ENCODE assay signal across 8 mouse cellular contexts in genomic region chr5:108268127-108269062, GRCm38 (mm10). TPM values are rescaled to one million over a fixed set of nuclear protein-coding genes. Genes with fewer than 3 reads are reported as not detected.
DNase-seq lines count a peak whose midpoint lies in the region; ATAC-seq and TF ChIP-seq lines count a peak whose summit lies in the region.

Gene Dr1, plus strand, starts transcription at chr5:108268897.

- no peaks in the 10 kb centered on the region for H3K36me3 ChIP-seq in forebrain, postnatal 0 days (ENCODE audit: insufficient read depth)
- no peaks in the 10 kb centered on the region for H3K36me3 ChIP-seq in lung, postnatal 0 days (ENCODE audit: insufficient read depth, low read length)

- peak within 1 kb of the TSS; percentile 91 for H3K4me3 ChIP-seq in cerebellum, adult 2 months (replicated peaks; ENCODE audit: insufficient read depth, low read depth, low read length)
- H3K4me3 ChIP-seq in forebrain, postnatal 0 days (ENCODE audit: low read depth, low read length): peak within 1 kb of the TSS; percentile 92
- peak within 1 kb of the TSS; percentile 90 for H3K4me3 ChIP-seq in lung, postnatal 0 days (ENCODE audit: low read depth, low read length)

- H3K9me3 ChIP-seq in forebrain, postnatal 0 days (ENCODE audit: low read length): no peaks in the 10 kb centered on the region
- no peaks in the 10 kb centered on the region for H3K9me3 ChIP-seq in lung, postnatal 0 days (ENCODE audit: low read length)

- peak within 1 kb of the TSS; percentile 93 for H3K27ac ChIP-seq in cerebellum, adult 2 months (ENCODE audit: insufficient read depth, low read length)
- peak within 1 kb of the TSS; percentile 95 for H3K27ac ChIP-seq in forebrain, postnatal 0 days (ENCODE audit: low read depth, low read length)
- peak within 1 kb of the TSS; percentile 90 for H3K27ac ChIP-seq in lung, postnatal 0 days (ENCODE audit: low read length)

- TF ChIP-seq CTCF in cerebellum, adult 2 months (IDR thresholded peaks at IDR 0.05; ENCODE audit: borderline replicate concordance, insufficient read depth, low read depth, low read length): no peak
- TF ChIP-seq CTCF in forebrain, postnatal 0 days (IDR thresholded peaks at IDR 0.05; ENCODE audit: low read depth): no peak
- TF ChIP-seq CTCF in lung, postnatal 0 days (IDR thresholded peaks at IDR 0.05): no peak

- peak; percentile 66 for DNase-seq in MEL-GATA-1-ER (ENCODE audit: extremely low read depth, low read depth)
- DNase-seq in cerebellum, adult 2 months: peak; percentile 85 to 90
- DNase-seq in forebrain, postnatal 0 days: peak; percentile 94
- DNase-seq in heart, postnatal 4 days: peak; percentile 88
- peak; percentile 85 for DNase-seq in layer of hippocampus, adult 9-11 months
- peak; percentile 97 for DNase-seq in lung, postnatal 0 days (ENCODE audit: low spot score)
- DNase-seq in ovary, postnatal 36 days (ENCODE audit: low spot score): peak; percentile 88
- DNase-seq in thymus, postnatal 36 days: peak; percentile 88 to 91

- peak; percentile 90 for TF ChIP-seq POLR2A in cerebellum, adult 2 months (IDR thresholded peaks at IDR 0.05; ENCODE audit: borderline replicate concordance, insufficient read depth, low read length)

- peak within 1 kb of the TSS; percentile 96 for H3K9ac ChIP-seq in forebrain, postnatal 0 days
- H3K9ac ChIP-seq in lung, postnatal 0 days (replicated peaks; ENCODE audit: low read depth): peak within 1 kb of the TSS; percentile 86

- no peak for TF ChIP-seq EP300 in lung, postnatal 0 days (IDR thresholded peaks at IDR 0.05)

- H3K4me2 ChIP-seq in forebrain, postnatal 0 days (ENCODE audit: low read depth): peak within 1 kb of the TSS; percentile 92
- H3K4me2 ChIP-seq in lung, postnatal 0 days (replicated peaks; ENCODE audit: low read depth, low read length): peak within 1 kb of the TSS; percentile 84

- ATAC-seq in forebrain, postnatal 0 days: peak; percentile 99
- ATAC-seq in lung, postnatal 0 days: peak; percentile 98

- H3K27me3 ChIP-seq in cerebellum, adult 2 months (ENCODE audit: control insufficient read depth, insufficient read depth, low read length): no peaks in the 10 kb centered on the region
- H3K27me3 ChIP-seq in forebrain, postnatal 0 days (ENCODE audit: insufficient read depth, low read length): no peaks in the 10 kb centered on the region
- no peaks in the 10 kb centered on the region for H3K27me3 ChIP-seq in lung, postnatal 0 days (replicated peaks; ENCODE audit: insufficient read depth, low read length)

- WGBS in cerebellum, adult 2 months: 3% methylated on average over 55 of the region's 55 CpGs
- 2% methylated on average over 54 of the region's 55 CpGs for whole genome bisulfite sequencing in forebrain, postnatal 0 days
- WGBS in lung, postnatal 0 days: 3% methylated on average over 34 of the region's 55 CpGs

- H3K4me1 ChIP-seq in cerebellum, adult 2 months (ENCODE audit: control insufficient read depth, insufficient read depth, low read length): no peaks in the 10 kb centered on the region; the same call in 1 of the 2 replicates
- peaks cover 23% of the 10 kb centered on the region for H3K4me1 ChIP-seq in forebrain, postnatal 0 days (ENCODE audit: insufficient read depth)
- H3K4me1 ChIP-seq in lung, postnatal 0 days (ENCODE audit: insufficient read depth, low read depth, low read length): no peaks in the 10 kb centered on the region

RNA-seq across cellular contexts. Expression of gene Dr1, which starts in this region (rescaled TPM):
- polyA plus RNA-seq in cerebellum, adult 2 months (2012; rRNA removed): 25.7 and 27.3 TPM in 2 replicates
- total RNA-seq in forebrain, postnatal 0 days (2014; rRNA removed): 39.9 and 43.7 TPM in 2 replicates
- polyA plus RNA-seq in forebrain, postnatal 0 days (2015; fragmentation: Nextera tagmentation; extraction: Ambion mirVana): 29.5 and 38.1 TPM in 2 replicates
- total RNA-seq in heart, postnatal 4 days (2021): 10 to 100 TPM; 25.4 to 26.5 TPM
- 27.7 and 32.5 TPM in 2 replicates for polyA plus RNA-seq in lung, postnatal 0 days (2015; fragmentation: Nextera tagmentation; extraction: Ambion mirVana)

Comparison
In these comparisons a context has a peak if more than half of its experiments do, and no peak if none do; other contexts are left out.
1. Peak in every context shown above with its lines: DNase-seq, ATAC-seq, H3K4me3 ChIP-seq and H3K27ac ChIP-seq.